Mouse (Mus musculus) cerebellum, adult 2 months (tissue): ENCODE measurements around the gene Exoc3l2.

ENCODE experiments used
- CTCF ChIP-seq: fragments of 200-500 bp; IDR thresholded peaks from 2 replicates; pipeline ENCODE4 v1.5.1; 2011; ENCODE audit warnings: low read depth, mild to moderate bottlenecking, control low read depth, low read length, moderate library complexity, borderline replicate concordance; ENCODE audit not compliant: insufficient read depth
- POLR2A ChIP-seq: fragments of 200-500 bp; IDR thresholded peaks from 2 replicates; pipeline ENCODE4 v1.6.1; 2011; ENCODE audit warnings: low read length, control low read depth, borderline replicate concordance; ENCODE audit not compliant: insufficient read depth

DNA sequence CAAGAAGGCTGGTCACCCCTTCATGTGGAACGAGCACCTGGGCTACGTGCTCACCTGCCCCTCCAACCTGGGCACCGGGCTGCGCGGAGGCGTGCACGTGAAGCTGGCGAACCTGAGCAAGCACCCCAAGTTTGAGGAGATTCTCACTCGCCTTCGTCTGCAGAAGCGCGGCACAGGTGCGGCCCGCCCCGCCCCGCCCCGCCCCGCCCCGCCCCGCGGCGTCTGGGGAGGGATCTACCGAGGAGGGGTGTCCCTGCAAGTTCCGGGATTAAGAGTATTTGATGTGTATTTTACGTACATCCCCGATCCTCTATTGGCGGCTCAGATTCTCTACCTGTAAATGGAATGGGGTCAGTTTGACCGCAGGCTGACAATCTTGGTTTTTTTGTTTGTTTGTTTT is 43.0 kb upstream of the Exoc3l2 start:
- TF ChIP-seq CTCF: no peak
- no peak for TF ChIP-seq POLR2A
